Mouse (Mus musculus) c-Kit-positive CD71-positive TER-119-positive erythroid progenitor cells, embryonic 14.5 days (primary cell): ENCODE measurements around the gene Med27.

Source experiments
- DNase-seq: peaks from one replicate; pipeline ENCODE4 v3.0.0-alpha.2; 2013; ENCODE audit warnings: low spot score

Med27 gene

GRCm38 (mm10) chr2:29437111-29437510, 90.5 kb downstream of the Med27 start:
- DNase-seq: no peak

- no peak for DNase-seq
These were observed 91.4 kb downstream of the Med27 start for GRCm38 (mm10) chr2:29437861-29438529.

GRCm38 (mm10) chr2:29438530-29438862, 91.9 kb downstream of the Med27 start:
- DNase-seq: no peak

GRCm38 (mm10) chr2:29438986-29439385, 92.4 kb downstream of the Med27 start:
- DNase-seq: no peak

GRCm38 (mm10) chr2:29439396-29439795, 92.8 kb downstream of the Med27 start:
- DNase-seq: no peak

GRCm38 (mm10) chr2:29439857-29440502, 93.4 kb downstream of the Med27 start:
- no peak for DNase-seq

GRCm38 (mm10) chr2:29442275-29442674, 95.7 kb downstream of the Med27 start:
- no peak for DNase-seq

GRCm38 (mm10) chr2:29443626-29444217, 97.1 kb downstream of the Med27 start:
- DNase-seq: no peak

- no peak for DNase-seq
These were observed 101.9 kb downstream of the Med27 start for GRCm38 (mm10) chr2:29448476-29449002.

GRCm38 (mm10) chr2:29451368-29451999, 104.9 kb downstream of the Med27 start:
- DNase-seq: no peak

- DNase-seq: no peak
These were observed 106.8 kb downstream of the Med27 start for GRCm38 (mm10) chr2:29453376-29453775.

GRCm38 (mm10) chr2:29456631-29457320, 110.2 kb downstream of the Med27 start:
- no peak for DNase-seq

- DNase-seq: peak; percentile 31
These were observed 111.1 kb downstream of the Med27 start for GRCm38 (mm10) chr2:29457677-29458076.

GRCm38 (mm10) chr2:29458346-29458950, 111.8 kb downstream of the Med27 start:
- DNase-seq: no peak

- DNase-seq: no peak
These were observed 113.0 kb downstream of the Med27 start for GRCm38 (mm10) chr2:29459648-29460047.

- DNase-seq: no peak
These were observed 115.2 kb downstream of the Med27 start for GRCm38 (mm10) chr2:29461841-29462240.

GRCm38 (mm10) chr2:29463039-29463585, 116.5 kb downstream of the Med27 start:
- no peak for DNase-seq

GRCm38 (mm10) chr2:29464851-29465648, 118.4 kb downstream of the Med27 start:
- no peak for DNase-seq

GRCm38 (mm10) chr2:29465649-29466137, 119.1 kb downstream of the Med27 start:
- no peak for DNase-seq

- no peak for DNase-seq
These were observed 119.8 kb downstream of the Med27 start for GRCm38 (mm10) chr2:29466396-29466795.
